Mouse (Mus musculus) kidney, postnatal 0 days (tissue): Measurements from ENCODE around the gene Zdhhc14. TPM values are rescaled to one million over a fixed set of nuclear protein-coding genes. Genes with fewer than 3 reads are reported as not detected.

ENCODE experiments used
- ATAC-seq: fragments of 200-750 bp; cut with Nextera tagmentation; replicated peaks from 2 replicates; pipeline ENCODE4 v1.8.0; 2017; ENCODE audit warnings: low read depth, moderate number of reproducible peaks, moderate TSS enrichment, moderate library complexity; ENCODE audit not compliant: low FRiP score
- DNase-seq: peaks from one replicate; pipeline ENCODE4 v3.0.0-alpha.2; 2016; ENCODE audit warnings: low spot score
- H3K27ac ChIP-seq: fragments of 300-500 bp; sonication (generic); 2 replicates; pipeline ENCODE4 v1.5.1; 2014; ENCODE audit warnings: mild to moderate bottlenecking
- H3K27me3 ChIP-seq: fragments of 300-500 bp; sonication (generic); 2 replicates; pipeline ENCODE4 v1.6.1; 2014; ENCODE audit warnings: low read length, mixed read lengths; ENCODE audit not compliant: insufficient read depth
- H3K36me3 ChIP-seq: fragments of 300-500 bp; sonication (generic); 2 replicates; pipeline ENCODE4 v1.6.1; 2014; ENCODE audit warnings: low read length, mixed read lengths; ENCODE audit not compliant: insufficient read depth
- H3K4me1 ChIP-seq: fragments of 300-500 bp; sonication (generic); replicated peaks from 2 replicates; pipeline ENCODE4 v1.6.1; 2014; ENCODE audit warnings: antibody characterized with exemption, low read length, mixed read lengths; ENCODE audit not compliant: insufficient read depth
- H3K4me2 ChIP-seq: fragments of 300-500 bp; sonication (generic); 2 replicates; pipeline ENCODE4 v1.6.1; 2014; ENCODE audit warnings: mild to moderate bottlenecking, low read length, moderate library complexity, mixed read lengths
- H3K4me3 ChIP-seq: fragments of 300-500 bp; sonication (generic); replicated peaks from 2 replicates; pipeline ENCODE4 v1.5.1; 2014; ENCODE audit warnings: low read depth, low read length
- H3K9ac ChIP-seq: fragments of 300-500 bp; sonication (generic); 2 replicates; pipeline ENCODE4 v1.6.1; 2014; ENCODE audit warnings: low read depth, low read length
- H3K9me3 ChIP-seq: fragments of 300-500 bp; sonication (generic); replicated peaks from 2 replicates; pipeline ENCODE4 v1.6.1; 2016; ENCODE audit warnings: low read length, inconsistent platforms, mixed read lengths
- CTCF ChIP-seq: IDR thresholded peaks from 2 replicates; pipeline ENCODE4 v1.5.1; 2016; ENCODE audit warnings: antibody characterized with exemption, low read depth, mild to moderate bottlenecking, moderate library complexity
- WGBS: fragments of 180-500 bp; shearing (Covaris S2); extraction: QIAGEN DNeasy Blood & Tissue Kit; methylation state at CpG from one replicate; pipeline ENCODE4 v1.1.7; 2014; 5-methylcytosine and 5-hydroxymethylcytosine counted together
- polyA plus RNA-seq: library from polyadenylated mRNA; unstranded; fragments of >200 nt; fragmentation: Nextera tagmentation; extraction: Ambion mirVana; gene quantifications from 2 replicates; pipeline ENCODE4 v1.2.1, GENCODE M21; 2015

The Zdhhc14 gene
- polyA plus RNA-seq, 1 experiment from 2014 or later, result 5.3 TPM

GRCm38 (mm10) chr17:5794276-5794675 lies 301.9 kb downstream of the Zdhhc14 start:
- DNase-seq (no peak), ATAC-seq (no peak)
- H3K27me3 ChIP-seq, result no peaks in the 10 kb centered on the region
- no peak overlapping the region for H3K27ac ChIP-seq
- whole genome bisulfite sequencing, result 50% methylated on average over 5 of the region's 5 CpGs
- H3K9ac ChIP-seq, result no peak overlapping the region
- H3K4me1 ChIP-seq, result 0 out of 2 replicates have a peak, but pooled peaks cover 8% of the 10 kb centered on the region
- H3K36me3 ChIP-seq, result no peaks in the 10 kb centered on the region
- no peak overlapping the region for H3K4me2 ChIP-seq
- TF ChIP-seq CTCF, result no peak
- H3K9me3 ChIP-seq, result no peaks in the 10 kb centered on the region
- H3K4me3 ChIP-seq, result no peak overlapping the region

- no peak overlapping the region for H3K4me2 ChIP-seq
- ATAC-seq (0 out of 2 replicates have a peak, but pooled peaks have one; percentile 14), DNase-seq (no peak)
- H3K9me3 ChIP-seq, result no peaks in the 10 kb centered on the region
- WGBS, result 61% methylated on average over 5 of the region's 5 CpGs
- H3K27me3 ChIP-seq, result no peaks in the 10 kb centered on the region
- peaks cover 8% of the 10 kb centered on the region; the same call in 1 of the 2 replicates for H3K4me1 ChIP-seq
- H3K36me3 ChIP-seq, result no peaks in the 10 kb centered on the region
- H3K4me3 ChIP-seq, result no peak overlapping the region
- no peak overlapping the region for H3K9ac ChIP-seq
- H3K27ac ChIP-seq, result no peak overlapping the region
- TF ChIP-seq CTCF, result no peak
Observed at GRCm38 (mm10) chr17:5795369-5795768, 303.0 kb downstream of the Zdhhc14 start.

- H3K36me3 ChIP-seq, result no peaks in the 10 kb centered on the region
- no peaks in the 10 kb centered on the region for H3K9me3 ChIP-seq
- WGBS, result 1% methylated on average over 5 of the region's 5 CpGs
- H3K9ac ChIP-seq, result no peak overlapping the region
- H3K27ac ChIP-seq, result no peak overlapping the region
- H3K4me2 ChIP-seq, result no peak overlapping the region
- peaks cover 8% of the 10 kb centered on the region; the same call in 1 of the 2 replicates for H3K4me1 ChIP-seq
- peak; percentile 97 for DNase-seq
- H3K27me3 ChIP-seq, result no peaks in the 10 kb centered on the region
- no peak overlapping the region for H3K4me3 ChIP-seq
- peak; percentile 70; the same call in 1 of the 2 replicates for ATAC-seq
- TF ChIP-seq CTCF, result peak; percentile 100
Observed at GRCm38 (mm10) chr17:5795878-5796277, 303.5 kb downstream of the Zdhhc14 start.

- no peaks in the 10 kb centered on the region for H3K36me3 ChIP-seq
- H3K4me2 ChIP-seq, result no peak overlapping the region
- H3K27me3 ChIP-seq, result no peaks in the 10 kb centered on the region
- DNase-seq (no peak), ATAC-seq (no peak)
- H3K9ac ChIP-seq, result no peak overlapping the region
- no peak for TF ChIP-seq CTCF
- no peaks in the 10 kb centered on the region for H3K9me3 ChIP-seq
- peaks cover 8% of the 10 kb centered on the region; the same call in 1 of the 2 replicates for H3K4me1 ChIP-seq
- no peak overlapping the region for H3K27ac ChIP-seq
- no peak overlapping the region for H3K4me3 ChIP-seq
- 67% methylated on average over 5 of the region's 5 CpGs for WGBS
Observed at GRCm38 (mm10) chr17:5797124-5797760, 304.9 kb downstream of the Zdhhc14 start.

GRCm38 (mm10) chr17:5798221-5798801 lies 306.0 kb downstream of the Zdhhc14 start:
- H3K36me3 ChIP-seq, result no peaks in the 10 kb centered on the region
- TF ChIP-seq CTCF, result no peak
- no peak overlapping the region for H3K27ac ChIP-seq
- no peak for DNase-seq
- no peak overlapping the region for H3K9ac ChIP-seq
- no peak for ATAC-seq
- 39% methylated on average over 13 of the region's 13 CpGs for WGBS
- H3K4me3 ChIP-seq, result no peak overlapping the region
- no peaks in the 10 kb centered on the region for H3K27me3 ChIP-seq
- H3K4me1 ChIP-seq, result peaks cover 8% of the 10 kb centered on the region; the same call in 1 of the 2 replicates
- H3K9me3 ChIP-seq, result no peaks in the 10 kb centered on the region
- H3K4me2 ChIP-seq, result no peak overlapping the region

GRCm38 (mm10) chr17:5798900-5799299 lies 306.5 kb downstream of the Zdhhc14 start:
- Histone ChIP-seq H3K27me3 (no peaks in the 10 kb centered on the region), H3K27ac (no peak overlapping the region), H3K9me3 (no peaks in the 10 kb centered on the region), H3K4me3 (no peak overlapping the region), H3K36me3 (no peaks in the 10 kb centered on the region), H3K4me1 (peaks cover 8% of the 10 kb centered on the region; the same call in 1 of the 2 replicates), H3K9ac (no peak overlapping the region), H3K4me2 (no peak overlapping the region)
- WGBS, result 65% methylated on average over 5 of the region's 5 CpGs
- DNase-seq (no peak), ATAC-seq (no peak)
- no peak for TF ChIP-seq CTCF
